Mouse (Mus musculus) lung, embryonic 16.5 days (tissue): ENCODE data around the gene Apoc2. TPM values are rescaled to one million over a fixed set of nuclear protein-coding genes. Genes with fewer than 3 reads are reported as not detected.

Experiments used
- ATAC-seq: fragments of 200-750 bp; cut with Nextera tagmentation; 2 replicates; pipeline ENCODE4 v1.8.0; 2017; ENCODE audit warnings: low read depth, mild to moderate bottlenecking, moderate library complexity
- H3K27ac ChIP-seq: fragments of 300-500 bp; sonication (generic); 2 replicates; pipeline ENCODE4 v1.5.1; 2014; ENCODE audit warnings: mild to moderate bottlenecking, control low read depth, low read length
- H3K27me3 ChIP-seq: fragments of 300-500 bp; sonication (generic); 2 replicates; pipeline ENCODE4 v1.6.1; 2014; ENCODE audit warnings: low read depth, low read length, mixed read lengths; ENCODE audit not compliant: control insufficient read depth, insufficient read depth
- H3K36me3 ChIP-seq: fragments of 300-500 bp; sonication (generic); 2 replicates; pipeline ENCODE4 v1.6.1; 2014; ENCODE audit warnings: low read length; ENCODE audit not compliant: control insufficient read depth, insufficient read depth
- H3K4me1 ChIP-seq: fragments of 300-500 bp; sonication (generic); replicated peaks from 2 replicates; pipeline ENCODE4 v1.6.1; 2014; ENCODE audit warnings: low read length, mixed read lengths; ENCODE audit not compliant: control insufficient read depth, insufficient read depth
- H3K4me2 ChIP-seq: fragments of 300-500 bp; sonication (generic); 2 replicates; pipeline ENCODE4 v1.6.1; 2014; ENCODE audit warnings: low read depth, low read length, control low read depth
- H3K4me3 ChIP-seq: fragments of 300-500 bp; sonication (generic); 2 replicates; pipeline ENCODE4 v1.5.1; 2014; ENCODE audit warnings: mild to moderate bottlenecking, low read length, control low read depth
- H3K9ac ChIP-seq: fragments of 300-500 bp; sonication (generic); 2 replicates; pipeline ENCODE4 v1.6.1; 2014; ENCODE audit warnings: low read length, control low read depth
- H3K9me3 ChIP-seq: fragments of 300-500 bp; sonication (generic); 2 replicates; pipeline ENCODE4 v1.6.1; 2016; ENCODE audit warnings: low read length; ENCODE audit not compliant: control insufficient read depth
- WGBS: fragments of 180-500 bp; shearing (Covaris S2); extraction: QIAGEN DNeasy Blood & Tissue Kit; methylation state at CpG from one replicate; pipeline ENCODE4 v1.1.7; 2014; 5-methylcytosine and 5-hydroxymethylcytosine counted together
- polyA plus RNA-seq: library from polyadenylated mRNA; unstranded; fragments of >200 nt; fragmentation: Nextera tagmentation; extraction: Ambion mirVana; gene quantifications from 2 replicates; pipeline ENCODE4 v1.2.1, GENCODE M21; 2015

The Apoc2 gene
- polyA plus RNA-seq, 1 experiment from 2014 or later: 3.3 TPM

DNA sequence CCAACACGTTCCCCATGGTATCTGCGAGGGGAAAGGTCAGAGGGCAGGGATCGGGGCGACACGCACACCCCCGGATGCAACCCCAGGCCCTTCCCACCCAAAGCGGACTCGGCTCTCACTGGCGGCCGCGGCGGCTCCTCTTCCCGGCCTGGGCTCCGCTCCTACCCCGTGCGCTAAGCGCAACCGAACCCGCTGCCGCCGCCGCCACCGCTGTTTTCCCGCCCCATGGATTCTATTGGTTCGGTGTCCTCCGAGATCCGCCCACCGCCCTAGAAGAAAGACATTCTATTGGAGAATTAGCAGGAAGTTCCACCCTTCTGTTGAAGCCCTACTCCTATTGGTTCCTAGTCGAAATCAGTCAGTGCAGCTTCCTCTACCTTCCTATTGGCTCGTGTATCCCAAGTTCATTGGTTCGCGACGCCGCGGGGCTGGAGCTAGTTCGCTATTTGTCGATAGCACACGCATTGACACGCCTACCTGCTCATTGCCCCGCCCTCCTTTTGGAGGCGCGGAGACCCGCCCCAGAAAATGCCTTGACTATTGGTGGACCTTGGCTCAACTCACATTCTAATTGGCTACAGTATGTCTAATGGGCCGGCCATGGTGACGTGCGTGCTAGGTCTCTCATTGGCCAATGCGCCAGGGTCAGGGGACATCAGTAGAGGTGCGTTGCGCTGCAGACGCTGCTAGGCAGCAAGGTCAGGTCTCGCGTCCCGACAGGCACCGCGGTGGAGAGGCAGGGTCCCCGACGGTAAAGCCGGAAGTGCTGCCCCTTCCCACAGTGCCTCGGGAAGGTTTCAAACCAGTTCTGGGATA is 37.7 kb upstream of the Apoc2 start, which contains the start of gene Tomm40:
Gene Tomm40, minus strand, starts transcription at position 200 of the 816 bp plus-strand sequence.
- peak within 1 kb of the TSS; percentile 96 for H3K9ac ChIP-seq
- 0% methylated on average over 49 of the region's 59 CpGs for WGBS
- H3K36me3 ChIP-seq: peaks cover 26% of the 10 kb centered on the region
- H3K9me3 ChIP-seq: no peaks in the 10 kb centered on the region; the same call in 1 of the 2 replicates
- ATAC-seq: peak; percentile 99
- peak within 1 kb of the TSS; percentile 100 for H3K4me3 ChIP-seq
- H3K4me1 ChIP-seq: peaks cover 16% of the 10 kb centered on the region
- H3K27me3 ChIP-seq: no peaks in the 10 kb centered on the region
- peak within 1 kb of the TSS; percentile 73 for H3K27ac ChIP-seq
- peak within 1 kb of the TSS; percentile 90 for H3K4me2 ChIP-seq

- peaks cover 25% of the 10 kb centered on the region for H3K36me3 ChIP-seq
- H3K4me2 ChIP-seq: peak overlapping the region; percentile 90
- H3K4me1 ChIP-seq: peaks cover 16% of the 10 kb centered on the region
- no peaks in the 10 kb centered on the region for H3K9me3 ChIP-seq
- peak overlapping the region; percentile 48 for H3K27ac ChIP-seq
- peak overlapping the region; percentile 96 for H3K9ac ChIP-seq
- no peaks in the 10 kb centered on the region for H3K27me3 ChIP-seq
- under 1% methylated on average over 39 of the region's 39 CpGs for WGBS
- ATAC-seq: no peak
- H3K4me3 ChIP-seq: peak overlapping the region; percentile 100
Observed at GRCm38 (mm10) chr7:19714836-19715235, 37.1 kb upstream of the Apoc2 start.

GRCm38 (mm10) chr7:19713598-19713997 is 35.9 kb upstream of the Apoc2 start:
- peaks cover 28% of the 10 kb centered on the region for H3K36me3 ChIP-seq
- H3K4me1 ChIP-seq: peaks cover 16% of the 10 kb centered on the region
- no peak overlapping the region for H3K4me2 ChIP-seq
- 83% methylated on average over 9 of the region's 9 CpGs for WGBS
- no peaks in the 10 kb centered on the region for H3K9me3 ChIP-seq
- H3K4me3 ChIP-seq: no peak overlapping the region
- no peaks in the 10 kb centered on the region for H3K27me3 ChIP-seq
- no peak for ATAC-seq
- H3K27ac ChIP-seq: no peak overlapping the region
- H3K9ac ChIP-seq: no peak overlapping the region

DNA sequence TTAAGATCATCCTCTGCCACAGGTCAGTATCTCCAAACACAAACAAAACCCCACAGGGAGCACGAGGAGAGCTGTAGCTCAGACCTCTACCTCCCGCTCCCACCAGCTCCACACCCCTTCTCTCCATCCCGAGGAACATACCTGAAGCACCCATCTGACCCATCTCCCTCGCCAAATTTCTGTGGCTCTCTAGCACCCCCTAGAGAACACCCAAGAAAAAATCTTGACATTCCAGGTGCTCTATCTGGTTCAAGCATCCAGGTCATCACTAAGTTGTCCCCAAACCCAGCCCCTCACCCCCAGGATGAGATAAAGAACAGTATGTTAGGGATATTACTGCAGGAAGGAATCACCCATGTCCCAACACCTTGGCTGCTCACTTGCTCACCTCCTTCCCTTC is 35.5 kb upstream of the Apoc2 start:
- Histone ChIP-seq H3K36me3 (peaks cover 28% of the 10 kb centered on the region), H3K4me2 (no peak overlapping the region), H3K4me1 (peaks cover 16% of the 10 kb centered on the region), H3K9me3 (no peaks in the 10 kb centered on the region), H3K9ac (no peak overlapping the region), H3K27ac (no peak overlapping the region), H3K27me3 (no peaks in the 10 kb centered on the region), H3K4me3 (no peak overlapping the region)
- no peak for ATAC-seq
- 37% methylated on average over 4 of the region's 4 CpGs for WGBS

DNA sequence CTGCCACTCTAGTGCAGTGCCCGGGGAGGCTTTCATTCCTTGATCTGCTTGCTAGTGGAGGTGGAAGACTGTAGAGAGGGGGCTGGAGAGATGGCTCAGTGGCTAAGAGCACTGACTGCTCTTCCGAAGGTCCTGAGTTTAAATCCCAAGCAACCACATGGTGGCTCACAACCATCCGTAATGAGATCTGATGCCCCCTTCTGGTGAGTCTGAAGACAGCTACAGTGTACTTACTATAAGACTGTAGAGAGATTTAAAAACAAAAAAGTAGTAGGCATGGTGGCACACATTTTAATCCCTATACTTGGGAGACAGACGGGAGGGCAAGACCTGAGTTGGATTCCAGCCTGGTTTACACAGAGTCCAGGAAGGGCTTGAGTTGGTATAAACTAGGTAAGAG is 34.7 kb upstream of the Apoc2 start:
- Histone ChIP-seq H3K9me3 (no peaks in the 10 kb centered on the region), H3K4me2 (no peak overlapping the region), H3K27me3 (no peaks in the 10 kb centered on the region), H3K4me3 (no peak overlapping the region), H3K4me1 (peaks cover 16% of the 10 kb centered on the region), H3K9ac (no peak overlapping the region), H3K27ac (no peak overlapping the region), H3K36me3 (peaks cover 28% of the 10 kb centered on the region)
- 62% methylated on average over 4 of the region's 4 CpGs for WGBS
- no peak for ATAC-seq

DNA sequence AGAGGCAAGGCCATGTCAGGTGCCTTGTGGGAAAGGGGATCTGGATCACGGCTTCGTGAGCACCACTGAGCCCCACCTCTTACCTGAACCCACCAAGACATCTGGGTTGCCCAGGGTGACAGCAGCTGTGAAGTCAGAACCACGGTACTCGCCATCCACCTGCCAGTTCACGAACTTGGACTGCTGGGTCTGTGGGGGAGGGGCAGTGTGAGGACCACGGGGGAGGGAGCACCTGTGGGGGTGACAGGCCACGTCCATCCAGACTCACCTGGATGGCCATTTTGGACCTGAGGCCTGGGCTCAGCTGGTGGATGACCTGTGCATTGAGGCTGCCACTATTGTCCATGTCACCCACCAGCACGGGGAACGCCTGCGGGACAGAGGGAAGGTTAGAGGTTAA is 32.9 kb upstream of the Apoc2 start:
- Histone ChIP-seq H3K27ac (no peak overlapping the region), H3K9ac (no peak overlapping the region), H3K4me3 (no peak overlapping the region), H3K9me3 (no peaks in the 10 kb centered on the region), H3K36me3 (peaks cover 33% of the 10 kb centered on the region), H3K27me3 (no peaks in the 10 kb centered on the region), H3K4me2 (no peak overlapping the region), H3K4me1 (peaks cover 9% of the 10 kb centered on the region)
- ATAC-seq: no peak
- 84% methylated on average over 10 of the region's 10 CpGs for WGBS

- Histone ChIP-seq H3K27ac (no peak overlapping the region), H3K9ac (no peak overlapping the region), H3K4me2 (no peak overlapping the region), H3K4me3 (no peak overlapping the region), H3K4me1 (peaks cover 4% of the 10 kb centered on the region), H3K27me3 (no peaks in the 10 kb centered on the region), H3K9me3 (no peaks in the 10 kb centered on the region), H3K36me3 (peaks cover 23% of the 10 kb centered on the region)
- no peak for ATAC-seq
- WGBS: 93% methylated on average over 7 of the region's 7 CpGs
Observed at GRCm38 (mm10) chr7:19705271-19705670, 27.5 kb upstream of the Apoc2 start.

DNA sequence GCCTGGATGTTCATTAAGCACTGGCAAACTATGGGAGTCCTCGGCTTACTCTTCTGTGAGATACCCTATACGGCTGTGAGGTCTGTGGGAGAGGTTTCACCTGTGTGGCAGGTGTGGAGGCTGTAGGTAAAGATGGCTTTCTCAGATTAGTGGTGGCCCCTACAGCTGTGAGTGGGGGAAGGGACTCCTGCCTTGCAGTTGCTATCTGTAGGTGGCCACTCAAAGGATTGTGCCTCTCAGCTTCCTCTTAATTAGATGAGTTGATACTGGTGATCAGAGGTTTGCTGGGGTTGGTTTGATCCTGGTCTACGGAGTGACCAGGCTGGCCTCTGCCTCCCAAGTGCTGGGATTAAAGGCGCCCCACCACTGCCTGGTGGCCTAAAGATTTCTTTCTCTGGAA is 26.7 kb upstream of the Apoc2 start:
- H3K9ac ChIP-seq: no peak overlapping the region
- no peaks in the 10 kb centered on the region for H3K27me3 ChIP-seq
- no peaks in the 10 kb centered on the region for H3K9me3 ChIP-seq
- H3K36me3 ChIP-seq: peaks cover 19% of the 10 kb centered on the region
- ATAC-seq: no peak
- 82% methylated on average over 4 of the region's 4 CpGs for WGBS
- no peak overlapping the region for H3K4me2 ChIP-seq
- no peak overlapping the region for H3K4me3 ChIP-seq
- H3K27ac ChIP-seq: no peak overlapping the region
- peaks cover 4% of the 10 kb centered on the region for H3K4me1 ChIP-seq

GRCm38 (mm10) chr7:19702859-19703555 is 25.3 kb upstream of the Apoc2 start:
- WGBS: 87% methylated on average over 16 of the region's 16 CpGs

More at GRCm38 (mm10) chr7:19702859-19703555, 25.3 kb upstream of the Apoc2 start:
- no peak overlapping the region for H3K4me2 ChIP-seq
- H3K36me3 ChIP-seq: peaks cover 11% of the 10 kb centered on the region
- peaks cover 13% of the 10 kb centered on the region for H3K4me1 ChIP-seq
- H3K4me3 ChIP-seq: no peak overlapping the region
- H3K9me3 ChIP-seq: no peaks in the 10 kb centered on the region
- ATAC-seq: no peak
- no peak overlapping the region for H3K27ac ChIP-seq
- H3K9ac ChIP-seq: no peak overlapping the region
- no peaks in the 10 kb centered on the region for H3K27me3 ChIP-seq
